Mouse (Mus musculus) liver, adult 2 months (tissue): ENCODE measurements around the gene Igfbp5. TPM values are rescaled to one million over a fixed set of nuclear protein-coding genes. Genes with fewer than 3 reads are reported as not detected.

Experiments used
- DNase-seq: peaks from one replicate; pipeline ENCODE4 v3.0.0-alpha.2; 2011; ENCODE audit warnings: low read depth, low spot score; ENCODE audit errors: extremely low read depth
- H3K27ac ChIP-seq: fragments of 200-500 bp; replicated peaks from 2 replicates; pipeline ENCODE4 v1.5.1; 2012; ENCODE audit warnings: low read depth, mild to moderate bottlenecking, control low read depth, inconsistent platforms, low read length; ENCODE audit not compliant: insufficient read depth
- H3K27me3 ChIP-seq: fragments of 200-500 bp; 2 replicates; pipeline ENCODE4 v1.6.1; 2012; ENCODE audit warnings: mild to moderate bottlenecking, moderate library complexity, low read length, inconsistent platforms; ENCODE audit not compliant: control insufficient read depth, insufficient read depth
- H3K36me3 ChIP-seq: fragments of 200-500 bp; 2 replicates; pipeline ENCODE4 v1.6.1; 2012; ENCODE audit warnings: low read length, inconsistent platforms; ENCODE audit not compliant: control insufficient read depth, insufficient read depth
- H3K4me1 ChIP-seq: fragments of 200-500 bp; 2 replicates; pipeline ENCODE4 v1.6.1; 2011; ENCODE audit warnings: low read length; ENCODE audit not compliant: control insufficient read depth, insufficient read depth
- H3K4me3 ChIP-seq: fragments of 200-500 bp; 2 replicates; pipeline ENCODE4 v1.5.1; 2011; ENCODE audit warnings: low read depth, mild to moderate bottlenecking, control low read depth, low read length, moderate library complexity; ENCODE audit not compliant: insufficient read depth
- H3K79me2 ChIP-seq: fragments of 200-500 bp; 2 replicates; pipeline ENCODE4 v1.6.1; 2012; ENCODE audit warnings: inconsistent platforms, mild to moderate bottlenecking, low read length, moderate library complexity; ENCODE audit not compliant: control insufficient read depth, insufficient read depth
- H3K9ac ChIP-seq: fragments of 200-500 bp; 2 replicates; pipeline ENCODE4 v1.6.1; 2012; ENCODE audit warnings: low read depth, mild to moderate bottlenecking, control low read depth, inconsistent platforms, low read length
- CTCF ChIP-seq: fragments of 200-500 bp; IDR thresholded peaks from 2 replicates; pipeline ENCODE4 v1.5.1; 2011; ENCODE audit warnings: low read depth, low read length, control low read depth
- POLR2A ChIP-seq: fragments of 200-500 bp; IDR thresholded peaks from 2 replicates; pipeline ENCODE4 v1.6.1; 2011; ENCODE audit warnings: low read length, control low read depth; ENCODE audit not compliant: insufficient read depth; ENCODE audit errors: extremely low read depth
- WGBS: fragments of 180-500 bp; shearing (Covaris S2); methylation state at CpG from one replicate; pipeline ENCODE4 v1.1.7; 2018; 5-methylcytosine and 5-hydroxymethylcytosine counted together
- polyA plus RNA-seq: library from polyadenylated mRNA; depleted of rRNA; stranded (reverse); fragments of >200 nt; gene quantifications from 2 replicates; pipeline ENCODE4 v1.2.3, GENCODE M21; 2012
- total RNA-seq: library from RNA; depleted of rRNA; stranded (reverse); fragments of >200 nt; gene quantifications from 2 replicates; pipeline ENCODE4 v1.2.3, GENCODE M21; 2014

Igfbp5 gene
- total and polyA plus RNA-seq, 2 experiments, result 2.4 to 3.0 TPM

- Histone ChIP-seq H3K27me3 (no peaks in the 10 kb centered on the region), H3K9ac (no peak overlapping the region), H3K27ac (no peak overlapping the region), H3K79me2 (no peaks in the 10 kb centered on the region), H3K4me1 (no peaks in the 10 kb centered on the region), H3K4me3 (no peak overlapping the region), H3K36me3 (no peaks in the 10 kb centered on the region)
- WGBS, result 91% methylated on average over 6 of the region's 6 CpGs
- no peak for DNase-seq
- TF ChIP-seq POLR2A, result no peak
- no peak for TF ChIP-seq CTCF
Measured at GRCm38 (mm10) chr1:72819995-72820394, 54.7 kb downstream of the Igfbp5 start.

GRCm38 (mm10) chr1:72815616-72816015 lies 59.1 kb downstream of the Igfbp5 start:
- Histone ChIP-seq H3K4me1 (no peaks in the 10 kb centered on the region), H3K36me3 (no peaks in the 10 kb centered on the region), H3K27ac (no peak overlapping the region), H3K27me3 (no peaks in the 10 kb centered on the region), H3K4me3 (no peak overlapping the region), H3K79me2 (no peaks in the 10 kb centered on the region), H3K9ac (no peak overlapping the region)
- TF ChIP-seq POLR2A (no peak), CTCF (no peak)
- 94% methylated on average over 3 of the region's 3 CpGs for WGBS
- no peak for DNase-seq

- no peak overlapping the region for H3K27ac ChIP-seq
- WGBS, result 62% methylated on average over 5 of the region's 5 CpGs
- H3K4me1 ChIP-seq, result peaks cover 3% of the 10 kb centered on the region
- TF ChIP-seq CTCF (no peak), POLR2A (no peak)
- no peaks in the 10 kb centered on the region for H3K36me3 ChIP-seq
- H3K27me3 ChIP-seq, result no peaks in the 10 kb centered on the region
- no peak for DNase-seq
- no peak overlapping the region for H3K9ac ChIP-seq
- H3K79me2 ChIP-seq, result no peaks in the 10 kb centered on the region
- H3K4me3 ChIP-seq, result no peak overlapping the region
Measured at GRCm38 (mm10) chr1:72815184-72815583, 59.5 kb downstream of the Igfbp5 start.

- no peak for DNase-seq
- no peak overlapping the region for H3K9ac ChIP-seq
- TF ChIP-seq POLR2A, result no peak
- TF ChIP-seq CTCF, result no peak
- H3K27ac ChIP-seq, result no peak overlapping the region
- no peaks in the 10 kb centered on the region for H3K79me2 ChIP-seq
- no peaks in the 10 kb centered on the region for H3K36me3 ChIP-seq
- no peak overlapping the region for H3K4me3 ChIP-seq
- no peaks in the 10 kb centered on the region for H3K27me3 ChIP-seq
- WGBS, result 66% methylated on average over 6 of the region's 6 CpGs
- H3K4me1 ChIP-seq, result peaks cover 5% of the 10 kb centered on the region
Measured at GRCm38 (mm10) chr1:72813639-72814403, 60.9 kb downstream of the Igfbp5 start.

GRCm38 (mm10) chr1:72813089-72813638 lies 61.5 kb downstream of the Igfbp5 start:
- H3K9ac ChIP-seq, result no peak overlapping the region
- no peak for TF ChIP-seq POLR2A
- no peak for TF ChIP-seq CTCF
- 91% methylated on average over 5 of the region's 5 CpGs for WGBS
- no peaks in the 10 kb centered on the region for H3K27me3 ChIP-seq
- DNase-seq, result no peak
- H3K4me3 ChIP-seq, result no peak overlapping the region
- peaks cover 7% of the 10 kb centered on the region for H3K4me1 ChIP-seq
- no peaks in the 10 kb centered on the region for H3K79me2 ChIP-seq
- H3K36me3 ChIP-seq, result no peaks in the 10 kb centered on the region
- no peak overlapping the region for H3K27ac ChIP-seq

- 97% methylated on average over 3 of the region's 3 CpGs for WGBS
Measured at GRCm38 (mm10) chr1:72811061-72811460, 63.6 kb downstream of the Igfbp5 start.

More at GRCm38 (mm10) chr1:72811061-72811460, 63.6 kb downstream of the Igfbp5 start:
- Histone ChIP-seq H3K27ac (no peak overlapping the region), H3K4me3 (no peak overlapping the region), H3K36me3 (no peaks in the 10 kb centered on the region), H3K9ac (no peak overlapping the region), H3K4me1 (peaks cover 7% of the 10 kb centered on the region), H3K79me2 (no peaks in the 10 kb centered on the region), H3K27me3 (no peaks in the 10 kb centered on the region)
- TF ChIP-seq POLR2A (no peak), CTCF (no peak)
- no peak for DNase-seq
